Mouse (Mus musculus): ENCODE results near the gene Ly6g6c.

Ly6g6c gene

DNA sequence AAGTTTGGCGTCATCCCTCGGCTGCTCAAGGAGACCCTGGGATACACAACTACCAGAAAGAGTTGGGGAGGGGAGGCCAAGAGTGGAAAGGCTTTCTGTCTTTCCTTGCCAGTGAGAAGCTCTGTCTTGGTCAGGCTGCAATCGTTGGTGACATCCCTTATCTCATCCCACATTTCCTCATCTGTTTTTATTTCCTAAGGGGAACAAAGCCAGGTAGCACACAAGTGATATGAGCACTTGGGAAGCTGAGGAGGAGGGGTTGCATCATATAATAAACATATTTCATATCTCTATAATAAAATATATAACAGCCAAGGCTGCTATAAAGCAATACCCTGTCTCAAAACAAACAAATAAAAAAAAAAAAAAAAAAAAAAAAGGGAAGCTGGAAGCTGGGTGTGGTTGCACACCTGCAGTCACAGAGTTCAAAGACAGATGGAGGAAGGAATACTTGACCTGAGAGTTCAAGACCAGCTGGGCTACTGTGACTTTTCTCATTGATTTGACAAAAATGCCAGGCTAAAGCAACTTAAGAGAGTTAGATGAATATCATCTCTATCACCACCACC, 18.8 kb downstream of the Ly6g6c start:
- DNase-seq (ENCODE audit: low read depth, low spot score): no peak

DNA sequence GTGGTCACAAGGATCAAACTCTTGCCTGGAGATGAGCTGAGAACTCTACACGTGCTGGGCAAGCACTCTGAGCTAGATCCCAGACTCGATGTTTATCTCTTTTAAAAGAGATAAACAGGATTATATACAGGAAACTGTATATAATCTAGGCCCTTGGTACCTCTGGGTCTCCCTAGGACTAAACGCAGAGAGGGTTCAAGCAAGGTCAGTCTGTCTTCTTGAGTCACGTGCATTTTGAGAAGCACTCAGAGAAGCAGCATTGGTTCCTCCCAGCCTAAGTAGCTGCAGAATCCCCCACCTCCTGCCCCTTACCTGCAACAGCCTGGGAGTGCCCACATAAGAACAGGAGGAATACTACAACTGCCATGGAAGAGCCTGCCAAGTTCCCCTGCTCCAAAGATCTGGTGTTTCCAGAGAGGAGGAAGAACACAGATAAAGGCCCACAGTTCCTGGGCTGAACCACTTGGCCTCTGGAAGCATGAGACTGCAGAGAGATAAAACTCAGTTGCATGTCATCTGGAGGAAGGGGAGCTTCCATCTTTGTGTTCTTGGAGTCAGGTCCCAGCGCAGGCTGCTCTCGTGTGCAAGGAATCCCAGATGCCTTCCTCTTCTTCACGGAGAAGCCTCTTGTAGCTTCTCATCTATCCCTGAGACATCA, 20.1 kb downstream of the Ly6g6c start, which contains the start of gene Ly6g6f:
Gene Ly6g6f, minus strand, starts transcription at position 403 of the 658 bp plus-strand sequence.
- DNase-seq (ENCODE audit: low read depth, low spot score): no peak

DNA sequence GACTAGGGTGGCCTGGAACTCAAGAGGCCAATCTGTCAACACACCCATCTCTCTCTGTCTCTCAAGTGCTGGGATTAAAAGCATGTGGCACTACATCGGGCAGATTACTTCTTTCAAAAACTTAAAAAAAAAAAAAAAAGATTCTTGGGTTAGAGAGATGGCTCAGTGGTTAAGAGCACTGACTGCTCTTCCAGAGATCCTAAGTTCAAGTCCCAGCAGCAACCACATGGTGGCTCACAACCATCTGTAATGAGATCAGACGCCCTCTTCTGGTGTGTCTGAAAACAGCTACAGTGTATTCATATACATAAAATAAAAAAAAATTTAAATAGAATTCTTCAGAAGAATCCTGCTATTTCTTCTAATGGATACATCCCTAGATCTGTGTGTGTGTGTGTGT, 23.0 kb downstream of the Ly6g6c start:
- DNase-seq (ENCODE audit: low read depth, low spot score): no peak

DNA sequence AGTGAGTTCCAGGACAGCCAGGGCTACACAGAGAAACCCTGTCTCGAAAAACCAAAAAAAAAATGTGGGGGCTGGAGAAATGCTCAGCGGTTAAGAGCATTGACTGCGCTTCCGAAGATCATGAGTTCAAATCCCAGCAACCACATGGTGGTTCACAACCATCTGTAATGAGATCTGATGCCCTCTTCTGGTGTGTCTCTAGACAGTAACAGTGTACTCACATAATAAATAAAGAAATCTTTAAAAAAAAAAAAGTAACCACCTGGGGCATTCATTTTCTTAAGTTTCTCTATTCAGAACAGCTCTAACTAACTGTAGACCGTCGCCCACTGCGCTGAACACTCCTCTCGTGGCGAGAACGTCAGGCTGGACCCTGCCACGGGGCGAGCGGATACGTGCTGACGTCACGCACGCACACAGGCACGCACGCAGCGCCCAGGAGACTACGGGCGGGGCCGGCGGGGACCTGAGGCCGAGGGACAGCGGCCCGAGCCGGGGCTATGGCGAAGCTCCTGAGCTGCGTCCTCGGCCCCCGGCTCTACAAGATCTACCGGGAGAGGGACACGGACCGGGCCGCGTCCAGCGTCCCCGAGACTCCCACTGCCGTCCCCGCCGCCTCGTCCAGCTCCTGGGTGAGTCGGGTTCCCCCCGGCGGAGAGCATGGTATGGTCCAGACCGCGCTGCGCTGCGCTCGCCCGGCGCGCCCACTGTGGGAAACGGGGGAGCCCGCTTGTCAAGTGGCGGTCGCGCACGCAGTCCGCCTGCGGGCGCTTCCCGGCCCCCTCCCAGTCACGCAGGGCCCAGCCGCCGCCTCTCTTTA, 23.8 kb downstream of the Ly6g6c start, which contains the start of gene Abhd16a:
Gene Abhd16a, plus strand, starts transcription at position 439 of the 820 bp plus-strand sequence.
- peak; percentile 88 for DNase-seq (ENCODE audit: low read depth, low spot score)

DNA sequence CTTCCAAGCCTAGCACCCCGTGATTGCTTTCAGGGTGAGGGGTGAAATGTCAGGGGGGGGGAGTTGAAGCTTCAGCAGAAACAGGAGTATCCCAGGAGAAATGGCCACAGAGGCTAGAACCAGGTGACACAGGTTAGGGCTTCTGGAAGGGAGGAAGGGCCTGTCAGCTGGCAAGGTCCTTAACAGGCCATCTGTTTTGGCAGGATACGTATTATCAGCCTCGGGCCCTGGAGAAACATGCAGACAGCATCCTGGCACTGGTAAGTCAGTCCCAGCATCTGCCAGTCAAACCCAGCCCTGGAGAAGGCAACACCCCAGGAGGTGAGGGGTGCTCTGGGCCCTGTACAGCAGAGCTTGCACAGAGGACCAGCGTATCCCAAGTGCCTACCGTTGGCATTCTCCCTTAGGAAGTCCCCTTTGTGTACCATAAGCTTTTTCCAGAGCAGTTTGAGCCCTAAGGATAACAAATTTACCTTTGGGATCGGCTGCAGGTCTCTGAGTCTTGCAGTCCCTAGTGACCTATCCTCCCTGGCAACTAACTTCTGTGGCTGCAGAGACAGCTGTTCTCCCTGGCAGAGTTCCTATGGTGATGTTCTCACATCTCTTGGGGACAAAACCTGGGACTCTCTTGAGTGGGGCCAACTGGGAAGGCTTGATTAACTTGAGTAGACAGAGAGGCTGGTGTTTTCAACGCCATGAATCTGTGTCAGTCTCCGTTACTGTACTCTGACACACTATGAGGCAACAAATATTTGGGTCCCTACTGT, 25.2 kb downstream of the Ly6g6c start:
- no peak for DNase-seq (ENCODE audit: low read depth, low spot score)

DNA sequence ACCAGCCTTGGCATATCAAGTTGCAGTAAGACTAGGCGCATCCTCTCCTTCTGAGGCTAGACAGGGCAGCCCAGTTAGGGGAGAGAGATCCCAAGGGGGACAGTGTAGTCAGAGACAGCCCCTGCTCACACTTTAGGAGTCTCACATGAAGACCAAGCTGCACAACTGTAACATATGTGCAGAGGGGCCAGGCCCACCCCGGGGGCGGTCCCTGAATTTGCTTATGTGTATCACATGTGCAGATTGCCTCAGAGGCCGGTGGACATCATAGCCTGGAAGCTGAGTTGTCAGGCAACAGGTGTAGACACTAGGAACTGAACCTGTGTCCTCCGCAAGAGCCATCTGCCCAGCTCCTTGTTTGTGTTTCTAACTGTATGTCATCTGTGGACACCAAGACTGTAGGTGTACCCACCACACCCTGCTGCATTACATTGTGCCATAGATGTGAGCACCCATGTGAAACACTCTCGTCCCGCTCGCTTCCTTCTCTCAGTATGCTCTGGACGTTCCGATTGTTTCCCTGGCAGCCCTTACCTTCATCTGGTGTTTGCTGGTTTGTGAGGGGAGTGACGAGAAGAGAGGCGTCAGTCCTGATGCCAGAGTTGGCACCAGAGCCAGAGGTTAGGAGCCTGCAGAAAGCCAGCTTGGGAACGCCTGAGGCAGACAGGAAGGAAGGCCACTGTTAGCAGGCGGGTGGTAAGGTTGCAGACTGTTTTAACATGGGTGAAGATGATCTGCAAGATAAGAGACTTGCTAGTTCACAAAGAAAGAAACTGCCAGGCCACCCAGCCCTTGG, 27.4 kb downstream of the Ly6g6c start:
- DNase-seq (ENCODE audit: low read depth, low spot score): no peak

DNA sequence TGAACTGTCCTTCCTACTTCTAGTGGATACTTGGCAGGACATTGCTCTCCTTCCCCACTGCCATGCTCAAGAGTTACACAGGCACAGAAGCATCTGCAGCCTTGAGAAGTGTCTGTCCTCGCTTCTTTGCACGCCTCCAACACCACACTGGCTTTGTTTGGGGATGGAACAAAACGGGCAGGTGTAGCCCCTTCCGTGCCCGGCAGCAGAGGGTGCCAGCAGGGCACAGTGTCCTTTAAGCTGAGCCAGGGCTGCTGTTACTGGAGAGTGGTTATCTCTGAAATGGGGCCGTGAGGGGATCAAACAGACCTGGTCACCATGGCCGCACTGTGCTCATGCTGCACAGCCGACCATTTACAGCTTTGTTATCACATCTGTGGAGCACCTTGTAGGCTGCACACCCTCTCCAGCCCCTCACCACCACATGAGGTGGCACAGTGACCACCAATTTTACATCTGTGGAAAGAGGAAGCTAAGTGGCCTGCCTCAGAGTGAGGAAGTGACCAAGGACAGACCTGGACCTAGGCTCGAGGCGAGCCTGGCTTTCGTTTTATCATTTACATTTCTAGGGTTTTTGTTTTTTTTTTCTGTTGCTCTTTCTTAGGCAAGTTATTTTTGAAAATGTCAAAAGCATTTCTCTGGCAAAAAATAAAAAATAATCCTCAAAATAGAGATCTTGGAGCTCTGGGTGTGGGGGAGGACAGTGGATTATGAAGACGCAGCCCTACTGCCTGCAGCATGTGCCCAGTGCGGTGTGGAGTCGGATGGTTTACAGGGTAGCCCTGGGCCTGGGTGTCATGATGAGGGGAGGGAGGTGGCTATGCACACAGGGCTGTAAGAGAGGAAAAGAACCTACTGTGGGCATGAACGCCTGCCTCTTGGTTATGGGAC, 29.5 kb downstream of the Ly6g6c start:
- DNase-seq (ENCODE audit: low read depth, low spot score): no peak

DNA sequence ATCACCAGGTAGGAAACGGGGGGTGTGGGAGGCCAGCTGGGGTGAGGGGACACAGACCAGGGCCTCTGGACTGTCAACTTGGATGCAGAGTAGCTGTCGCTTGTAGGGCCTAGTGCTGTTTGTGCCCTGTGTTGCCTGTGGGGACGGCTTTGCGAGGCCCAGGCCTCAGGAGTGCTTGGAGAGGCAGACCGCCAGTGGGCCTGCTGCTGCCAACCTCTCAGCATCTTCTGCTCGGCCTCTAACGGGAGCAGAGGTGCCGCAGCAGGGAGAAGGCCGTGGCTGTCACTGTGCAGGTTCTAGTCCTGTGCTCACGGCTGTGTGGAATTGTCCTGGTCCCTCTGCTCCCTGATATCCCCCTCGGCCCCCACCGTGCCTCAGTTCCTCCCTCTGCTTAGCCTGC, 31.4 kb downstream of the Ly6g6c start:
- DNase-seq (ENCODE audit: low read depth, low spot score): no peak

DNA sequence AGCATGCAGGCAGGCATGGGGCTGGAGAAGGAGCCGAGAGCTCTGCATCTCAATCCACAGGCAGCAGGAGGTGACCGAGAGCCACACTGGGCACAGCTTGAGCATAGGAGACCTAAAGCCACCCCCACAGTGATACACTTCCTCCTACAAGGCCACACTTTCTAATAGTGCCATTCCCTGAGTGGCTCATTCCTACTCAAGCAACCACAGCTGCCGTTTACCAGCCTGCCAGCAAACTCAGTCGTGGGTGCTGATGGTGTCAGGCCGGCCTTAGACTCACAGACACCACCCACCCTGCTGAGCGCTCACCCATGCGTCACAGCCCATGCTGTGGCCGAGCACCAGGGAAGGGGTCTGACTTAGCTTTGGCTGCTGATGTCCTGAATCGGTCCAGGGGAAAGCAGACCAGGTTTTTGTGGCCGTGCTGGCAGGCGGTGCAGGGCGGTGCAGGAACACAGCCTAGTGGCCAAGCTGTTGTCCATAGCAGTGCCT, 32.0 kb downstream of the Ly6g6c start:
- no peak for DNase-seq (ENCODE audit: low read depth, low spot score)

DNA sequence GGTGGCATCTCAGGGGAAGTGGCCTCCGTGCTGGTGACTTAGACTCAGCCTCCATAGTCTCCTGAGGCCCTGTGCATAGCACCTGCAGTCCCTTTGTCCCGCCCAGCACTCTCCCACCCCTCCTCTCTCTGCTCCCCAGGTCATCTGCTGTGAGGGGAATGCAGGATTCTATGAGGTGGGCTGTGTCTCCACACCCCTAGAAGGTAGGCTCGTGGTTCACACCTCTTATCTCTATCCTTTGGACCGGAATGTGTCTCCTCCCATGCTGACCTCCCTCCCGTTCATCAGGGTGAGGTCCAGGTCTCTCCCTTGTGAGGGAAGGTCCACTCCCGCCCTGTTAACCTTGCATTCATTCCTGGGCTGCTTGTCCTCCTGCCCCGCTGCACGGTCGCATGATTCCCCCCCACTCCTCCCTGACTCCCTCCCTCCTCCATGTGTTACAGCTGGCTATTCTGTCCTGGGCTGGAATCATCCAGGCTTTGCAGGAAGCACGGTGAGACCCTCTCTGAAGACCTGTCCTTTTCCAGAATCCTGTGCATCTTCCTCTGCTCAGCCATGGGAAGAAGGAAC, 35.1 kb downstream of the Ly6g6c start:
- no peak for DNase-seq (ENCODE audit: low read depth, low spot score)

DNA sequence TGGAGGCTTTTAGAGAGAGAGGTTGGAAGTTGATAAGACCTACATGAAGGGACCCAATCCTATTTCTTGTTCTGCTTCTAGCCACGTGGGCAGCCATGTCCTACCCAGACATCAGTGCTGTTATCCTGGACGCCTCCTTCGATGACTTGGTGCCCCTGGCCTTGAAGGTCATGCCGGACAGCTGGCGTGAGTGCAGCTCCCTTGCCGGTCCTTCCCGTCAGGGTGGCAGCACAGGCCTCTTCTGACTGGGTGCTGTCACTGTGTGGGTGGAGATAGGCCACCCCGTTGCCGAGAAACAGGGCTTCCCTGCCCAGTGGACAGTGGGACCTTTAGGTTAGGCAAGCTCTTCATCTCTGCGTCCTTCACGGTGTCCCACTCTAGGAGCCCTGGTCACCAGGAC, 36.0 kb downstream of the Ly6g6c start:
- no peak for DNase-seq (ENCODE audit: low read depth, low spot score)

DNA sequence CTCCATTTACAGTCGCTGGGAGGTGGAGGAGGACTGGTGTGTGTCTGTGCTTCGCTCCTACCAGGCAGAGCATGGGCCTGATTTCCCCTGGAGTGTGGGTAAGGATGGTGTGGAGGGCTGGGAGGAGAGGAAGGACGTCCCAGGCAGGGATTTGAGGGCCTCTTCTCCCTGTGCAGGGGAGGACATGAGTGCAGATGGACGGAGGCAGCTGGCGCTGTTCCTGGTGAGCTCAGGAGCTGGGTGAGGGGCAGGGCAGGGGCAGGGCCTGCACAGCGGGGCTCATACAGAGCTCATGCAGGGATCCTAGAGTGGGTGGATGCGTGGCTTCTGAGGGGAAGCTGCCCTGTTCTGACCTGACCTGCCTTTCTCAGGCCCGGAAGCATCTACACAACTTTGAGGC, 37.1 kb downstream of the Ly6g6c start:
- DNase-seq (ENCODE audit: low read depth, low spot score): no peak

DNA sequence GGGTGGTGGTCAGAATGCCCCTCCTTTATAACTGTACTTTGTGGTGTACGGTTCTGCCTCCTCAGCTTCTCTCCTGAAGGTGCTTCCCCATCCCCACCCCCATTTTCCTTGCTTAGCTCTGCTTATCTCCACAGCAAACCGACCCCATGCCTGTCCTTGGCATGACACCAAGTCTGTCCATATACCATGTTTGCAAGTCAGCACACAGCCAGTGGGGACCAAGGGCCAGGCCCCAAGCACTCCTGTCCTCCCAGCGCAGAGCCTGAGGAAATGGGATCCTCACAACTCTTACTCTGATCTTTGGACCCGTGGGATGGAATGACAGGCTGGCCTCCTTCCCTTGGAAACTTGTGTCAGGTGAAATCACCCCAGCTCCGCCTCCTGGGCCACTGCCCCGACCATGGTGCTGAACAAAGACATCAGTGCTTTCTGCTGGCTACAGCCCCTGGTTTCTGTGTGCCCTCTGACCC, 38.1 kb downstream of the Ly6g6c start:
- DNase-seq (ENCODE audit: low read depth, low spot score): no peak

DNA sequence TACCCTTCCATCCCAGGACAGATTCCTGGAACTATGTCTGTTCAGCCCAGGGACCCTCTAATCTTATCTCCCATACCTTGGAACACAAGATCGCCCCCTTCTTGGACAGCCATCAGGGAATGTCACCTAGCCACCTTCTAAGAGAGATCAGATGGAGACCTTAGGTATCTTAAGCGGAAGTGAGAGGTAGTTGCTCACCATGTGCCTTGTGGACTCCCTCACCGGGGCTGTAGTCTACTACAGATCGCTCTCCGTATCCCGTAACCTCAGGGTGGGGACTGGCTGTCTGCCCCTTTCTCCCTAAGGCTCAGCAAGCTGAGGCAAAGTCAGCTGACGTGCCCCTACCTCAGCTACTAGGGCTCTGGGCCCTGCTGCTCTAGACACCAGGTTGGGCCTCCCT, 38.9 kb downstream of the Ly6g6c start:
- no peak for DNase-seq (ENCODE audit: low read depth, low spot score)

DNA sequence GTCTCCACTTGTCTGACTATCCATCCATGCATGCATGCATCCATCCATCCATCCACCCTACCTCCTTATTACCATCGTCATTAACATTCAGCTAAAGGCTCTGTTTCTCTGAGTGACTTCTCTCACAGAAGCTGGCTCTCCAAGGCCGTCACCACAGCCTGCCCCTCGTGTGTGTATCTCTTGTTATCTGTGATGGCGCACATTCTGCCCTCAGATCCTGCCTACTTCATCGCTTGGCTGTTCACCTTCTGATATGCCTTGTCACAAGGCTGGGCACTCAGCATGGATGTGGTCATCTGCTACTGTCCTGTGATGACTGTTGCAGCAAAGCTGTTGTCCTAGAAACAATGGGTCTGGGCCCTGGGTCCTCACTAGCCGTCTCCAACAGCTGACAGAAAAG, 39.6 kb downstream of the Ly6g6c start:
- no peak for DNase-seq (ENCODE audit: low read depth, low spot score)

DNA sequence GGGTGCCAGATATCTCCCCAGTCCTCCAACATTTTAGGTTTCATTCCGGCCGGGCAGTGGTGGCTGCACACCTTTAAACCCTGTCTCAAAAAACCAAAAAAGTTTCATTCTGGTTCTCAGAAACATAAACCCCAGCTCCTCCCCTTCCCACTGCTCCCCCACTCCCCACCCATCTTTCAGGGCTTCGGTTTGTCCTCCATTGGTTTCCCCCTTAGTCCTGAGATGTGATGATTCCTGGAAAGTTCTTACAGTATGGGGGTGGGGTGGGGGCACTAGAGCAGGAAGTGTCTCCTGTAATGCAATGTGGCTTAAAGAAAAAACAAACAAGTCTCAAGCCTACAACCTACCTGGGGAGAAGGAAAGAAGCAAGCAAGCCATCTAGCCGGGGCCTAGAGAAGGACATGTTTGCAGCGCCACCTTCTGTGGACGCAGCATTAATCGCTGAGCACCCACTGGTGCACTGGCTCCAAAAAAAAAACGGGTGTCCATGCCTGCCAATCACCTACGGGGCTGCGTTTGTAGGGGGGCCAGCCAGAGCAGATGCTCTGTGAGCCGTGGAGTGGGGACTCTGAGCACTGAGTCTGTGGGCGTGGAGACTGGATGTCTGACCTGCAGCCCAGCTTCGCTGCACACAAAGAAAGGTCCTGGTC, 40.7 kb downstream of the Ly6g6c start:
- peak; percentile 35 for DNase-seq (ENCODE audit: low read depth, low spot score)

DNA sequence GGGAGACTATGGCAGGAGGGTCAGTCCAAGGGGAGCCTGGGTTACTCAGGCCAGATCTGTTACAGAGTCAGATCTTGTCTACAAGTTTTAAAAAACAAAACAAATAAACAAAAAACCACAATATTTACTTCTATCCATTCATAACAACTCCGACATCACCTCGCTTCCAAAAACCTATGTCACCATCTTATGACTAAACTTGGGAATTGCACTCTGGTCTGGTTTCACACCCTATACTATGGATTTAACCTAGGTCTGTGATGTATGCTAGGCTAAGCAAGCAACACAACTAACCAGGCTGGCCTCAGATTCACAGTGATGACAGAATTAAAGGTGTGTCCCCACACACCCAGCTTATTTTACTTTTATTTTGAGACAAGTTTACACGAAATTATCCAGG, 41.3 kb downstream of the Ly6g6c start:
- DNase-seq (ENCODE audit: low read depth, low spot score): no peak

DNA sequence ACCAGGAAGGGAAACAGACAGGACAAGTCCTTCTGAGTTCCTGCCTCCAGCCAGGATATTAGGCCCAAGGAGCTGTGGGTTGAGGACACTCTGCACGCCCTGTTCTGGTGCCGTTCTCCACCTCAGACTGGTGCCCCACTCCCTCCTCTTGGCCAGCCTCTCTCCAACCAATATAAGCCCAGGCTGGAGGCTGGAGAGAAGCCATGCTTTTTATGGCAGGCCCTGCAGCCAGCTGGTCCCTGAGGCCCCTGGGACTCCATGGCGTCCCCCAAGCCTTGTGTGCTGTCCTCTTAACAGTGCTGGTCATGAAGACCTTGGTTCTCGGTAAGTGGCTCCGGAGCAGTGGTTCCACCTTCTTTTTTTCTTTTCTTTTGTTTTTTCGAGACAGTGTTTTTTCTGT, 42.9 kb downstream of the Ly6g6c start, which contains the start of gene Ly6g5c:
Gene Ly6g5c, plus strand, starts transcription at position 183 of the 400 bp plus-strand sequence.
- no peak for DNase-seq (ENCODE audit: low read depth, low spot score)

DNA sequence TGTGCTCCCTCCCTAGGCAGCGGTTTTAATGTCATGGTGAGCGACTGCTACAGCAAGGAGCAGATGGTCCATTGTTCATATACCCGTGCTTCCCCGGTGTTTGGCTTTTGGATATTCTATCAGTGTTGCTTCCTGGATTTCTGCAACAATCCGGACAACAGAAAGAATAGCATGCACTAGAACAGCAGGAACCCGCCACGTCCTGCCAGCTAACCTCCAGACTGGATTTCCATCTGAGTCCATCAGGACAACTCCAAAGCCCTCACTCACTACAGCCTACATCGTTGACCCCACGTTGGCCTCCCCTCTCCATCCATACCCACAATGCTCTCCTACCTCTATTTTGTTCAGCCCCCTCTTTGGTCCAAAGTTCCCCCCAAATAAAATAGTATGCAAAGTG, 46.6 kb downstream of the Ly6g6c start:
- no peak for DNase-seq (ENCODE audit: low read depth, low spot score)

Measured in retina, postnatal 7 days (tissue).